Mouse (Mus musculus): Measurements from ENCODE around the gene Sesn1.

DNA sequence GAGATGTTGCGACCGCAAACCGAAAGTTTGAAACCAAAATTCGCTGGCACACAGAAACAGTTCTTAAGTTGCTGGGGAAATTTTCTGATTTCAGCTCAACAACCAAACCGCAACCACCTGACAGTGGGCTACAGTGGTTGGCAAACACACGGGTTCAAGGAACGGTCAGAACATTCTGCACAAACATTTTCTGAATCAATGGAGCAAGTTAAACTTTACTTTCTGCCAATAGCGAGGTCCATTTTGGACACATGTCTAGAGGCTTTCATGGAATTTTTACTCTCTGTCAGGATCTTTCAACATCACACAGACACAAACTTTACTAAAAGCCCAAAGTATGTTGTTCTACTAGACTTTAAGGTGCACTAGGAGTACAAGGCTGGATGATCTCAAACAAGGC, 6.3 kb upstream of the Sesn1 start:
- TF ChIP-seq POLR2A (IDR thresholded peaks at IDR 0.05; ENCODE audit: control insufficient read depth, low read depth, low read length), result no peak
- no peak for TF ChIP-seq CTCF (IDR thresholded peaks at IDR 0.05; ENCODE audit: control insufficient read depth, insufficient read depth, insufficient replicate concordance, low read depth, low read length)
